Mouse (Mus musculus): ENCODE data around the gene Edc3.

Edc3 gene

GRCm38 (mm10) chr9:57708068-57708719 is at the start of gene Edc3:
Edc3 (plus strand) TSS chr9:57708540.
- peak; percentile 88 for DNase-seq (ENCODE audit: low read depth)

- no peak for DNase-seq (ENCODE audit: low read depth)
These were observed 49.4 kb upstream of the Edc3 start for GRCm38 (mm10) chr9:57658970-57659369.

- peak; percentile 74 for DNase-seq (ENCODE audit: low read depth)
These were observed 48.6 kb upstream of the Edc3 start for GRCm38 (mm10) chr9:57659774-57660173.

- DNase-seq (ENCODE audit: low read depth): no peak
These were observed 47.8 kb upstream of the Edc3 start for GRCm38 (mm10) chr9:57660501-57660900.

- no peak for DNase-seq (ENCODE audit: low read depth)
These were observed 46.8 kb upstream of the Edc3 start for GRCm38 (mm10) chr9:57661552-57661951.

GRCm38 (mm10) chr9:57664616-57665015 is 43.7 kb upstream of the Edc3 start:
- DNase-seq (ENCODE audit: low read depth): no peak

- no peak for DNase-seq (ENCODE audit: low read depth)
These were observed 41.8 kb upstream of the Edc3 start for GRCm38 (mm10) chr9:57666536-57666935.

- DNase-seq (ENCODE audit: low read depth): no peak
These were observed 41.2 kb upstream of the Edc3 start for GRCm38 (mm10) chr9:57667136-57667535.

- DNase-seq (ENCODE audit: low read depth): no peak
These were observed 40.5 kb upstream of the Edc3 start for GRCm38 (mm10) chr9:57667817-57668216.

GRCm38 (mm10) chr9:57668277-57668676 is 40.1 kb upstream of the Edc3 start:
- DNase-seq (ENCODE audit: low read depth): no peak

- no peak for DNase-seq (ENCODE audit: low read depth)
These were observed 38.8 kb upstream of the Edc3 start for GRCm38 (mm10) chr9:57669566-57669965.

GRCm38 (mm10) chr9:57671037-57671436 is 37.3 kb upstream of the Edc3 start:
- DNase-seq (ENCODE audit: low read depth): no peak

GRCm38 (mm10) chr9:57671500-57671899 is 36.8 kb upstream of the Edc3 start:
- no peak for DNase-seq (ENCODE audit: low read depth)

- no peak for DNase-seq (ENCODE audit: low read depth)
These were observed 26.9 kb upstream of the Edc3 start for GRCm38 (mm10) chr9:57681411-57681810.

- no peak for DNase-seq (ENCODE audit: low read depth)
These were observed 24.8 kb upstream of the Edc3 start, which contains the start of gene Cyp1a2 for GRCm38 (mm10) chr9:57683520-57683919. Cyp1a2 (minus strand) TSS chr9:57683703.

- no peak for DNase-seq (ENCODE audit: low read depth)
These were observed 22.3 kb upstream of the Edc3 start for GRCm38 (mm10) chr9:57686011-57686410.

GRCm38 (mm10) chr9:57687751-57688150 is 20.6 kb upstream of the Edc3 start, which contains the start of gene Cyp1a1:
Cyp1a1 (plus strand) TSS chr9:57687928.
- no peak for DNase-seq (ENCODE audit: low read depth)

- DNase-seq (ENCODE audit: low read depth): no peak
These were observed 20.2 kb upstream of the Edc3 start for GRCm38 (mm10) chr9:57688158-57688557.

- no peak for DNase-seq (ENCODE audit: low read depth)
These were observed 19.7 kb upstream of the Edc3 start for GRCm38 (mm10) chr9:57688606-57689005.

- DNase-seq (ENCODE audit: low read depth): no peak
These were observed 14.2 kb upstream of the Edc3 start for GRCm38 (mm10) chr9:57694108-57694507.

- no peak for DNase-seq (ENCODE audit: low read depth)
These were observed 11.7 kb upstream of the Edc3 start for GRCm38 (mm10) chr9:57696380-57697285.

GRCm38 (mm10) chr9:57697380-57697779 is 11.0 kb upstream of the Edc3 start:
- DNase-seq (ENCODE audit: low read depth): no peak

GRCm38 (mm10) chr9:57698466-57699150 is 9.7 kb upstream of the Edc3 start:
- no peak for DNase-seq (ENCODE audit: low read depth)
